Mouse (Mus musculus): ENCODE data around the gene Acvrl1.

- TF ChIP-seq CTCF (conservative IDR thresholded peaks at IDR 0.05; ENCODE audit: low read length): peak; percentile 65
- TF ChIP-seq POU5F1 (IDR thresholded peaks at IDR 0.05; ENCODE audit: borderline replicate concordance, low read length): no peak
- no peak for TF ChIP-seq NANOG (IDR thresholded peaks at IDR 0.05; ENCODE audit: borderline replicate concordance, low read length)
These were observed 20.3 kb downstream of the Acvrl1 start for GRCm38 (mm10) chr15:101148604-101149003.

Measured in E14TG2a.4 (cell line).